Mouse (Mus musculus) liver, embryonic 15.5 days (tissue): ENCODE measurements at regions not wholly inside any gene's neighbourhood (a gene's known extent, or its start where the extent isn't known, plus 50 kb on each side); places are given as distances from the start of the nearest gene placed in this dataset.

Experiments
- ATAC-seq: fragments of 200-750 bp; cut with Nextera tagmentation; 2 replicates; pipeline ENCODE4 v1.8.0; 2017; ENCODE audit warnings: moderate number of reproducible peaks, mild to moderate bottlenecking, moderate library complexity; ENCODE audit not compliant: insufficient read depth
- H3K27ac ChIP-seq: fragments of 300-500 bp; sonication (generic); replicated peaks from 2 replicates; pipeline ENCODE4 v1.5.1; 2015; ENCODE audit warnings: mild to moderate bottlenecking, inconsistent platforms
- H3K27me3 ChIP-seq: fragments of 300-500 bp; sonication (generic); 2 replicates; pipeline ENCODE4 v1.6.1; 2015; ENCODE audit warnings: mild to moderate bottlenecking, inconsistent platforms
- H3K36me3 ChIP-seq: fragments of 300-500 bp; sonication (generic); replicated peaks from 2 replicates; pipeline ENCODE4 v1.6.1; 2015; ENCODE audit warnings: moderate library complexity, mild to moderate bottlenecking, inconsistent platforms
- H3K4me1 ChIP-seq: fragments of 300-500 bp; sonication (generic); replicated peaks from 2 replicates; pipeline ENCODE4 v1.6.1; 2015; ENCODE audit warnings: inconsistent platforms
- H3K4me2 ChIP-seq: fragments of 300-500 bp; sonication (generic); 2 replicates; pipeline ENCODE4 v1.6.1; 2015; ENCODE audit warnings: moderate library complexity, mild to moderate bottlenecking, inconsistent platforms
- H3K4me3 ChIP-seq: fragments of 300-500 bp; sonication (generic); replicated peaks from 2 replicates; pipeline ENCODE4 v1.5.1; 2015; ENCODE audit warnings: mild to moderate bottlenecking, inconsistent platforms
- H3K9ac ChIP-seq: fragments of 300-500 bp; sonication (generic); 2 replicates; pipeline ENCODE4 v1.6.1; 2015; ENCODE audit warnings: moderate library complexity, mild to moderate bottlenecking, inconsistent platforms
- H3K9me3 ChIP-seq: fragments of 300-500 bp; sonication (generic); replicated peaks from 2 replicates; pipeline ENCODE4 v1.6.1; 2016; ENCODE audit warnings: inconsistent platforms
- WGBS: fragments of 180-500 bp; shearing (Covaris S2); methylation state at CpG from one replicate; pipeline ENCODE4 v1.1.7; 2015; ENCODE audit warnings: mixed read lengths; ENCODE audit not compliant: insufficient replicate concordance; 5-methylcytosine and 5-hydroxymethylcytosine counted together

DNA sequence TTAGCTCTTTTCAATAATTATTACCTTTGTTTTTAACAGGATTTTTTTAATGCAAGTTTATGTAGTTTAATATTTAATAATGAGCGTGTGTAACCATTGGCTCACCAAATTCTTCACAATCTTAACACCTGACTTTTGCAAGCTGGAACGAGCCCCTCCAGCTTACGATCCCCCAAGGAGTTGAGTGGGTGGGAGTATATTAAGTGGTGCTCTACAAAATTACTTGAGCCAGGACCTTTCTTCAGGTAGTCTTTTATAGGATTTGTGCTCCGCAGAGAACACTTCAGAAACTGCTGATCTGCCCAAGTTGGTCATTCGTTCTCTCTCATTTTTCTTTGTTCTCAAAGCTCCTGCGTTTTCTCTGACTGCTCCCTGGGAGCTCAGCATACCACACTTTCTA, 144.5 kb upstream of the Tab2 start:
- Histone ChIP-seq H3K4me2 (no peak overlapping the region), H3K9me3 (no peaks in the 10 kb centered on the region), H3K27me3 (no peaks in the 10 kb centered on the region), H3K36me3 (no peaks in the 10 kb centered on the region), H3K27ac (no peak overlapping the region), H3K9ac (no peak overlapping the region), H3K4me1 (no peaks in the 10 kb centered on the region), H3K4me3 (no peak overlapping the region)
- 77% methylated on average over 6 of the region's 6 CpGs for whole genome bisulfite sequencing
- ATAC-seq = no peak

DNA sequence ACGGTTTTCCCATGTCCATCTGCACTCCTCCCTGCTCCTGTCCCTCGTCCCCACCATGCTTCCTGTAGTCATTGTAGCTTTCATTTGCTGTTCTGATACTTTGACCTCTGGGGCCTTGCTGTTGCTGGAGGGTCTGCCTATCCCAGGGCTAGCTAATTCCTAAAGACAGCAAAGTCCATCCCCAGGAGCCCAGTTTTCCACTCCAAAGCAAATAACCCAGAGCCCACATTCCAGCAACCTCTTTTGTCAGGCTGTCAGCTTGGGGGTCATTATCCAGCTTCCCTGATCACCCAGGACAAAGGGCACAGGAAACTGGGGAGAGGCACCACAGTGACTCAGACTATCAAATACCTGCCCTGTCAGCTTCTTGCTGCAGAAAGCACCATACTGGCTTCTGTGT, 139.9 kb upstream of the Tab2 start:
- no peaks in the 10 kb centered on the region for H3K9me3 ChIP-seq
- WGBS = 38% methylated on average over 2 of the region's 2 CpGs
- H3K4me1 ChIP-seq = no peaks in the 10 kb centered on the region
- no peak overlapping the region for H3K9ac ChIP-seq
- H3K4me3 ChIP-seq = no peak overlapping the region
- H3K27ac ChIP-seq = peak overlapping the region; percentile 64
- H3K4me2 ChIP-seq = no peak overlapping the region
- no peaks in the 10 kb centered on the region for H3K27me3 ChIP-seq
- H3K36me3 ChIP-seq = no peaks in the 10 kb centered on the region
- peak; percentile 85 for ATAC-seq

DNA sequence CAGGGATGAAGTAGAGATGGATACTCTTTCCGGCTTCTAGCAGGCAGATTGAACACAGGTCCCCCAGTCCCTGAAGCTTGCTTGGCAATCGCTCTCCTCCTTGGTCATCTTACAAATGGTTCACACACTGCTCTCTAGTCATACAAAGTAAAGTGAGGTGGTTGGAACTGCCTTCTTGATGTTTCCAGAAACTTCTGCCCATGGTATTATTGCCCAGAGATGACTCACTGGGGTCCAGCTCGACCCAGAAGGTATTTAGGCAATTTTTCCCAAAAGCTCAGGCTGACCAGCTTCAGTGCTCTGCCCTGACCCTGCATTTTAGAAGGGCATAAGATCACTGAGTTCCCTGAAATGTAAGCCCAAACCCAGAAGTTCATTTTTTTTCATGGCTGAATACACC, 139.2 kb upstream of the Tab2 start:
- WGBS = 71% methylated on average over 3 of the region's 3 CpGs
- no peak overlapping the region for H3K4me2 ChIP-seq
- H3K27me3 ChIP-seq = no peaks in the 10 kb centered on the region
- ATAC-seq = no peak
- H3K4me3 ChIP-seq = no peak overlapping the region
- no peak overlapping the region for H3K9ac ChIP-seq
- H3K9me3 ChIP-seq = no peaks in the 10 kb centered on the region
- no peaks in the 10 kb centered on the region for H3K36me3 ChIP-seq
- H3K4me1 ChIP-seq = no peaks in the 10 kb centered on the region
- peak overlapping the region; percentile 64 for H3K27ac ChIP-seq

GRCm38 (mm10) chr10:8091871-8092552, 136.0 kb upstream of the Tab2 start:
- no peaks in the 10 kb centered on the region for H3K4me1 ChIP-seq
- H3K27ac ChIP-seq = no peak overlapping the region
- H3K9me3 ChIP-seq = no peaks in the 10 kb centered on the region
- no peaks in the 10 kb centered on the region for H3K36me3 ChIP-seq
- H3K27me3 ChIP-seq = no peaks in the 10 kb centered on the region
- no peak overlapping the region for H3K4me3 ChIP-seq
- 52% methylated on average over 8 of the region's 8 CpGs for whole genome bisulfite sequencing
- no peak for ATAC-seq
- no peak overlapping the region for H3K9ac ChIP-seq
- no peak overlapping the region for H3K4me2 ChIP-seq

DNA sequence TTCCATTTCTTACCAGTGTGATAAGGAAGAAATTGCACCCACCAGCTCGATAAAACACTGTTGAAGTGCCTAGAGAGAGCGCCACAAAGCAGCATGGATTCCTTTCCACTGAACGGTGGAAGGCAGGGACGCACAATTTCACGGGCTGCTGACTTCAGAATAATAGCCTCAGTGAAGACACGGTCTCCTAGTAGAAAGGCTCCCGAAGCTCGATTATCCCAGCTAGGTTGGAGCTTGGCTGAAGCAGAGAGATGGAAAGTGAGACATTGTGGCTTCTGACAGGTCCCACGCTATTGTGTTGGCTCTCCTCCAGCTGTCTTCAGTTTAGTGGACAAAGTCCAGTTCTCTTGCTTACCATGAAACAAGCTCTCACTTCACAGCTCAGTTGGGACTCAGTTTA, 133.3 kb upstream of the Tab2 start:
- H3K9ac ChIP-seq = no peak overlapping the region
- no peak for ATAC-seq
- H3K27me3 ChIP-seq = no peaks in the 10 kb centered on the region
- H3K4me2 ChIP-seq = no peak overlapping the region
- H3K4me3 ChIP-seq = no peak overlapping the region
- 62% methylated on average over 9 of the region's 9 CpGs for WGBS
- no peaks in the 10 kb centered on the region for H3K9me3 ChIP-seq
- no peaks in the 10 kb centered on the region for H3K36me3 ChIP-seq
- no peaks in the 10 kb centered on the region for H3K4me1 ChIP-seq
- peak overlapping the region; percentile 51; the same call in 1 of the 2 replicates for H3K27ac ChIP-seq

- no peak overlapping the region for H3K4me2 ChIP-seq
- no peak overlapping the region for H3K9ac ChIP-seq
- ATAC-seq = no peak
- no peaks in the 10 kb centered on the region for H3K9me3 ChIP-seq
- no peaks in the 10 kb centered on the region for H3K36me3 ChIP-seq
- peak overlapping the region; percentile 51 for H3K27ac ChIP-seq
- no peaks in the 10 kb centered on the region for H3K27me3 ChIP-seq
- no peaks in the 10 kb centered on the region for H3K4me1 ChIP-seq
- 64% methylated on average over 3 of the region's 3 CpGs for WGBS
- no peak overlapping the region for H3K4me3 ChIP-seq
Observed at GRCm38 (mm10) chr10:8088737-8089136, 132.7 kb upstream of the Tab2 start.

DNA sequence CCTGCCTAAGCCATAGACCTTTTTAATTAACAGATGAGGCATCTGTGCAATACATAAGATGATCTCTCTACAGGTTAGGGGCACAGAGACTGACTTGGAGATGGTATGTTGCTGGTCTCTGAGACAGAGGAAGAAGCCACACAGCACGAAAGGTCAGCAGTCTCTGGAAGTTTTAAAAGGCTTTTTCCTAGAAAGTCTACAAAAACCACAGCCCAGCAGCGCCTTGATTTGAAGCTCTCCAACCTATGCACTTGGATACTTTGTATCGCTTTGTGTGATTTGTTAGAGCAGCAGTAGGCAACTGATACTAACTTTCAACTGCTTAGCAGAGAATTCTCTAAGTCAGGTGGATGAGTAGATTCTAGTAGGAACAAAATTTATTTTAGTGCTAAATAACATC, 132.3 kb upstream of the Tab2 start:
- Histone ChIP-seq H3K27me3 (no peaks in the 10 kb centered on the region), H3K36me3 (no peaks in the 10 kb centered on the region), H3K9ac (no peak overlapping the region), H3K4me3 (no peak overlapping the region), H3K27ac (no peak overlapping the region; the same call in 1 of the 2 replicates), H3K4me1 (no peaks in the 10 kb centered on the region), H3K9me3 (no peaks in the 10 kb centered on the region), H3K4me2 (no peak overlapping the region)
- ATAC-seq = no peak
- WGBS = 62% methylated on average over 3 of the region's 3 CpGs

DNA sequence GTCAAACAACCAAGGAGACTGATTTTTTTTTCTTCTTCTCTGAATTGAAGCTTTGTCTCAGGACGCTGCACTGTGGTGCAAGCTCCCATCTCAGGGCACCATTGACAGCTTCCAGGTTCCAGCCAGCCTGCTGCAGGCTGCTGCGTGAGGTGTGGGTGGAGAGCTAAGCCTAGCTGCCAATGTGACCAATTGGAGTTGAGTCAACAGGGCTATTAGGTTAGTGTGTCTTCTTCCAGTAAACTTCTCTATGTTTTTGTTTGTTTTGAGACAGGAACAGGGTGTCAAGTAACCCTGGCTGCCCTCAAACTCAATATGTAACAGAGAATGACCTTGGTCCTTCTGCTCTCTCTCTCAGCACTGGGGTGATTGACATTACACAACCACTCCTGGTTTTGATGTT, 131.1 kb upstream of the Tab2 start:
- WGBS = 55% methylated on average over 2 of the region's 2 CpGs
- H3K36me3 ChIP-seq = no peaks in the 10 kb centered on the region
- H3K4me2 ChIP-seq = no peak overlapping the region
- H3K9me3 ChIP-seq = no peaks in the 10 kb centered on the region
- H3K27me3 ChIP-seq = no peaks in the 10 kb centered on the region
- no peaks in the 10 kb centered on the region for H3K4me1 ChIP-seq
- H3K4me3 ChIP-seq = no peak overlapping the region
- peak overlapping the region; percentile 35; the same call in 1 of the 2 replicates for H3K27ac ChIP-seq
- H3K9ac ChIP-seq = no peak overlapping the region
- ATAC-seq = peak; percentile 88

DNA sequence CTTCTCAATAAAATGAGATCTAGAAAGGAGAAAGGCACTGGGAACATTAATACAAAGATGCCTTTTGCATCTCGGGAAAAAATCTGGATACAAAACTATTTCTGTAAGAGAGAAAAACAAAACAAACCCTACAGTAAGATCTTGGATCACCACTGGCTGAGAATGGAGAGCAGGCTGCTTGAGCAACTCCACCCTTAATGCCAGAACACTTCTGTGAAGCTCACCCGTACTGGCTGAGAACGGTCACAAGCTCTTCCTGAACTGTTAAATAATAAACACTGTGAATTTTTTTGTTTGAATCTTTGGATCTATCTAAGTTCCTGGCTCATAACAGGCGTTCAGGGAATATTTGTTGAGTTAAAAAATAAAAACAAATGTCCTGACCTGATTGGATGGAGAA, 130.4 kb upstream of the Tab2 start:
- no peak overlapping the region for H3K4me3 ChIP-seq
- ATAC-seq = no peak
- no peaks in the 10 kb centered on the region for H3K4me1 ChIP-seq
- no peak overlapping the region for H3K4me2 ChIP-seq
- H3K27me3 ChIP-seq = no peaks in the 10 kb centered on the region
- no peaks in the 10 kb centered on the region for H3K36me3 ChIP-seq
- 51% methylated on average over 4 of the region's 4 CpGs for WGBS
- no peak overlapping the region for H3K9ac ChIP-seq
- no peak overlapping the region for H3K27ac ChIP-seq
- H3K9me3 ChIP-seq = no peaks in the 10 kb centered on the region

DNA sequence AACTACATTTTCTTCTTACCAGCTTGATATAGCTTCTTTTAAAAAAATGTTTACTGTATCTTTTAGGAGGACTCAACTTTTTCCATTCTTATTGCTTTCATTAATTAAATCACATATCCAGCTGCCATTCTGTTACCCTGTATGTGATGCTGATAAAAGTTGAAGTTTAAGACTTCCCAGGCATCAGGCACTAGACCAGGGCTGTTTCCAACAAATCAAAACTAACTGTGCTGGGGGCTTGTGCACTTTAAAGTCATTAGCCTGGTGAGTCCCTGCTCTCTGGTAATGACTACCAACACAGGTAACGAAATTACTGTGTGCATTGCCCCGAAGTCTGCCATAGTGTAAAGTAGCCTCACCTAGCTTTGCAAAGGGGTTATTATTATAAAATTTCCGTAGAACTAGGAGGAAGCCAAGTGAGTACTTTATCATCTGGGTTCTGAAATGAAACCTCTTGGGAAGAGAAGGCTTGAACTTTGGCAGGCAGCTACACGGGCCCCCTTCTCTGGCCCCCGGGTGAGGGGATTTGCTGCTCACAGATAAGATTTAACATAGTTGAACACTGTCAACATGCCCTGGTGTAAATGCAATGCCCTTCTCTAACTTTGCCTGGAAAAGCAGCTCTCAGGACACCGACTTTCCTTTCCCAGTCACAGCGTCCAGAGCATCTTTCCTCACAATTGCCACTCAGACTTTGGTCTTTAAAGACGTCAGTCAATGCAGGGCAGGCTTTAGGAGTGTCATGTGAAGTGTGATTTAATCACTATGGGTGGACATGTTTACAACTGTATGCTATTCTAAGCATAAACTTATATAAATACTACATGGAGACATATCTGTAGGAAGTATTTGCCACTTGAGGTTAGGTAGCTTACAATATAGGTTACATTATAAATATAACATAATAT, 122.1 kb upstream of the Tab2 start:
- Histone ChIP-seq H3K36me3 (no peaks in the 10 kb centered on the region), H3K4me3 (no peak overlapping the region), H3K27ac (no peak overlapping the region), H3K4me2 (no peak overlapping the region), H3K27me3 (no peaks in the 10 kb centered on the region), H3K4me1 (no peaks in the 10 kb centered on the region), H3K9ac (no peak overlapping the region), H3K9me3 (no peaks in the 10 kb centered on the region)
- 36% methylated on average over 8 of the region's 8 CpGs for WGBS
- ATAC-seq = no peak

GRCm38 (mm10) chr10:8072463-8072862, 116.4 kb upstream of the Tab2 start:
- no peaks in the 10 kb centered on the region for H3K9me3 ChIP-seq
- no peak overlapping the region for H3K4me3 ChIP-seq
- 16% methylated on average over 1 of the region's 1 CpGs for WGBS
- H3K4me2 ChIP-seq = no peak overlapping the region
- no peaks in the 10 kb centered on the region for H3K36me3 ChIP-seq
- H3K9ac ChIP-seq = no peak overlapping the region
- peaks cover 4% of the 10 kb centered on the region; the same call in 1 of the 2 replicates for H3K4me1 ChIP-seq
- no peaks in the 10 kb centered on the region for H3K27me3 ChIP-seq
- no peak for ATAC-seq
- no peak overlapping the region for H3K27ac ChIP-seq
